Mouse (Mus musculus): ENCODE measurements around the gene Klf6. TPM values are rescaled to one million over a fixed set of nuclear protein-coding genes. Genes with fewer than 3 reads are reported as not detected.

Gene Klf6
- total RNA-seq, 2 experiments from 2014 or later = 40.9 to 45.4 TPM

DNA sequence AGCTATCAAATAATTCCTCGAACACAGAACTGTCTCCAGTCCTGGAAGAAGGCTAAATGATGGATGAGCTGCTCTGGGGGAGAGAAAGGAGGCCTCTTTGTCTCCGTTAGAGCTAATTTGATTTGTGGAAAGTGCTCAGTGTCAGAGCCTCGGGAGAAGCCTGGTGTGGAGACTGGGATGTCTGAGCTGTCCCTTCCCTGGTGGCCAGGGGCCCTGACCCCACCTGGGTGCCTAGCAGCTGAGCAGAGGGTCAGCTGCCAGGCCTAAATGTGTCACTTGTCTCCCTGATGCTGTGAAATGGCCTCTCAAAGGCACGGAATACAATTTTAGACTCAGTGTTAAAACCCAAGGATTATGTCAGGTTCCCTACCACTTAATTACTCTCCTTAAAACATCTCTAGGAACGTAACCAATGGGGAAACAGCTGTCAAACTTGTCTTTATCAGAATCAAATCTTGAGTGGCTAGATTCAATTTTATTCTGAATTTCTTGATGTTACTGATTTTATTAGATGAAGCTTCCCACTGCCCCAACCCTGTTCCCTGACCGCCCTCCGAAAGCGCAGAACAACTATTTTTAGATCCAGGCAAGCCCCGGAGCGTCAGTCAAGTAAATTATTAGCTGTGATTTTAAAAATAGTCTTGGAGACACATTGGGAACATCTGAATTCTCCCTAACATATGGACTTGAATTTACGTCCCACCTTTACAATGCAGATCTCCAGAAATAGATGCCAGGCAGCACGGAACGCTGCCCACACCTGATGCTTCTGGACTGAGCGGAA lies 36.1 kb downstream of the Klf6 start:
- no peak for DNase-seq (ENCODE audit: low spot score in 2 of 2)

DNA sequence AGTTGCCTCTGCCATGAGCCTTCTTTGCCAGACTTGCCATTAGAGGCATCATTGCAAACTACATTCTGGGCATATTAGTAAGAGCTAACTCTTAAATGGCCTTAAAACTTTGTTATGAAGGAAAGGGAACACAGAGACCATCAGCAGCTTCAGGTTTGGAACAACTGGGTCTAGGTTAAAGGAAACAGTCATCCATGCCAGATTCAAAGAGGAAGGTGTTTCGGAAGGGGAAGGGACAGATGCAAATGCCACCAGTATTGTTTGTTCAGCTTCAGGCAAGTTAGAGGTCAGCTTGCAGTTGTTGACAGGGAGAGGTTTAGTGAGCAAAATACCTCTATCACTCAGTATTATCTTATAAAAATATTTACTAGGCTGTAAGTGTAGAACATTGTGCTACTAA lies 37.7 kb downstream of the Klf6 start:
- DNase-seq (ENCODE audit: low spot score in 2 of 2) = no peak

DNA sequence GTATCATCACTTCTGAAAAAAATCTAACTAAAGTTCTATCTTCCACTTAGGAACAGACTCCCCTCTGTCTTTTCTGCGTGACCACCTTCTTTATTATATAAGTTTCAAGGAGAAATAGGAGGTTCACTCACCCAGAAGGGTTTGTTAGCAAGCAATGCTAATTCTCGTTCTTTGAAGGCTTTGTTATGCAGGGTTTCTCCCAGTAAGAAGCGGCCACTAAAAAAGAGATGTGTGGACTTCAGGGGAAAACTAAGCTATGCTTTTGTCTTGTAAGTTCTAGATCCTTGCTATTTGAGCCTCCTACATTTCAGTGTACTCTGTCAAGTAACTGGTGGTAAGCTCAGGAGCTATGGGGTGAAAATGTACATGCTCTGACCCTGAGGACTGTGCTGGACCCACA lies 38.4 kb downstream of the Klf6 start:
- DNase-seq (ENCODE audit: low spot score in 2 of 2) = no peak

DNA sequence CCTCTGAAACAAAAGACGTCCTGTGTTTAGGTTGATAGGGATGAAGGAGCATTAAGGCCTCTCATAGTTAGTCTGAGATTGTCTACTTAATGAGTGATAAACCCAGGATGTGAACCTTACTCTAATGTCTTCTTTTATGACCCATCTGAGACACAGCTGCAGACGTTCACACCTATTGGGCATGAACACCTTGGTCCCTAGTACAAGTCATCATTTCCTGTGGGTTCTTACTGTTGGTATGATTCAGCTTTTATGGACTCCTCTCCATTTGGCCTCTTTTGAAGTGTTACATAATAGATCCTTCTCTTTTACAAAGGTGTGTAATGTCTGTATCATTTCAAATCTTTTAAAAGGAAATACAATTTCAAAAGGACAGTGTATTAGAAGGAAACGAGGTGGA lies 51.9 kb downstream of the Klf6 start:
- no peak for DNase-seq (ENCODE audit: low spot score in 2 of 2)

DNA sequence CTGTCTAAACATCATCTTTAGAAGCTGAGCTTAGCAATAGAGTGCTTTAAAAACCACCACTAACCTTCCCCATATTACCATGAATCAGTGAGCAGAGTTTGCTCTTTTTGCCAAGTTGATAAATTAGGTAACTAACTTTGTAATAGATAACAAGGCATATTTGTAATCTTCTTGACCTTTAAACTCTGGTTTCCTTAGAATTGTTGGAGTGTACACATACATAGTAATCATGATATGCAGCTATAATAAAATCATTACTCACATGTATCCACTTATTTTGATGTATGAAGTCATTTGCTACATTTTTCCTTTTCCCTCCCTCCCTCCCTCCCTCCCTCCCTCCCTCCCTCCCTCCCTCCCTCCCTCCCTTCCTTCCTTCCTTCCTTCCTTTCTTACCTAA lies 56.1 kb downstream of the Klf6 start:
- DNase-seq (ENCODE audit: low spot score in 2 of 2) = no peak

DNA sequence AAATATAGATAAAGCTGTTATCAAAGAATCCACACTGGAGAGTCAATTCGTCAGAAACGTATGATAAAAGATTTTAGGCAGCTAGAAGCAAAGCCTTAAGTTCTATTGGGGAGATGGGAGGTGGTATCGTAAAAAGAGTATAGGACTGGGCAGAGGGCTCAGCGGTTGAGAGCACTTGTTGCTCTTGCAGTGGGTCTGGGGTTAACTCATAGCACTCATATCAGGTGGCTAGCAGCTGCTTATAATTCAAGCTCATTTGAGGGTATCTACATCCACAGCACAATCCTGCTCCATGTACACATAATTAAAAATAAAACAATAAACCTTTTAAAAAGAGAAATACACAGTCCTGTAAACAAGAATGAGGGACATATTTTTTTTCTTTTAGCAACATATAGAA lies 58.7 kb downstream of the Klf6 start:
- no peak for DNase-seq (ENCODE audit: low spot score in 2 of 2)

Small RNA genes within 50 kb of the gene (microRNA-seq; reads per million reads assigned to microRNA genes)
- gene Gm26043 = 0 reads per million in 2 experiments
